Mouse (Mus musculus) liver, embryonic 14.5 days (tissue): ENCODE data around the gene Tbc1d16. TPM values are rescaled to one million over a fixed set of nuclear protein-coding genes. Genes with fewer than 3 reads are reported as not detected.

Experiments used
- ATAC-seq: fragments of 200-750 bp; cut with Nextera tagmentation; 2 replicates; pipeline ENCODE4 v1.8.0; 2017; ENCODE audit warnings: moderate number of reproducible peaks, mild to moderate bottlenecking, moderate library complexity; ENCODE audit not compliant: insufficient read depth
- DNase-seq, 3 experiments: peaks; one replicate each; pipeline ENCODE4 v3.0.0-alpha.2; 2012 to 2013; ENCODE audit warnings: low read depth in 3 of 3, low spot score in 3 of 3
- H3K27ac ChIP-seq: fragments of 300-500 bp; sonication (generic); 2 replicates; pipeline ENCODE4 v1.5.1; 2014; ENCODE audit warnings: moderate library complexity, mild to moderate bottlenecking, control low read depth, inconsistent platforms
- H3K27me3 ChIP-seq: fragments of 300-500 bp; sonication (generic); 2 replicates; pipeline ENCODE4 v1.6.1; 2014; ENCODE audit warnings: mild to moderate bottlenecking, low read length, moderate library complexity; ENCODE audit not compliant: control insufficient read depth, insufficient read depth
- H3K36me3 ChIP-seq: fragments of 300-500 bp; sonication (generic); replicated peaks from 2 replicates; pipeline ENCODE4 v1.6.1; 2014; ENCODE audit warnings: low read depth; ENCODE audit not compliant: control insufficient read depth, insufficient read depth
- H3K4me1 ChIP-seq, 2 experiments: fragments of 200-500 bp in 1 of 2; fragments of 300-500 bp in 1 of 2; sonication (generic) in 1 of 2; replicated peaks; 2 replicates each; pipeline ENCODE4 v1.6.1; 2012 to 2014; ENCODE audit warnings: antibody characterized with exemption in 1 of 2, inconsistent platforms in 1 of 2, low read length in 1 of 2; ENCODE audit not compliant: control insufficient read depth in 2 of 2, insufficient read depth in 2 of 2
- H3K4me2 ChIP-seq: fragments of 300-500 bp; sonication (generic); 2 replicates; pipeline ENCODE4 v1.6.1; 2014; ENCODE audit warnings: low read depth, mild to moderate bottlenecking, control low read depth, moderate library complexity
- H3K4me3 ChIP-seq, 2 experiments: fragments of 200-500 bp in 1 of 2; fragments of 300-500 bp in 1 of 2; sonication (generic) in 1 of 2; 2 replicates each; pipeline ENCODE4 v1.5.1; 2012 to 2014; ENCODE audit warnings: low read depth in 2 of 2, low read length in 2 of 2, mild to moderate bottlenecking in 2 of 2, control low read depth in 1 of 2, inconsistent platforms in 1 of 2, moderate library complexity in 1 of 2; ENCODE audit not compliant: insufficient read depth in 1 of 2
- H3K9ac ChIP-seq: fragments of 300-500 bp; sonication (generic); replicated peaks from 2 replicates; pipeline ENCODE4 v1.6.1; 2014; ENCODE audit warnings: mild to moderate bottlenecking, control low read depth, moderate library complexity
- H3K9me3 ChIP-seq: fragments of 300-500 bp; sonication (generic); 2 replicates; pipeline ENCODE4 v1.6.1; 2016; ENCODE audit warnings: low read length, mixed read lengths; ENCODE audit not compliant: control insufficient read depth
- CTCF ChIP-seq: IDR thresholded peaks from 2 replicates; pipeline ENCODE4 v1.5.1; 2016; ENCODE audit warnings: antibody characterized with exemption, low read depth, control low read depth
- EP300 ChIP-seq: IDR thresholded peaks from 2 replicates; pipeline ENCODE4 v1.6.1; 2016; ENCODE audit warnings: antibody characterized with exemption, low read depth
- WGBS: fragments of 180-500 bp; shearing (Covaris S2); extraction: QIAGEN DNeasy Blood & Tissue Kit; methylation state at CpG from one replicate; pipeline ENCODE4 v1.1.7; 2014; ENCODE audit not compliant: insufficient replicate concordance; 5-methylcytosine and 5-hydroxymethylcytosine counted together
- polyA plus RNA-seq, 2 experiments: library from polyadenylated mRNA; depleted of rRNA in 1 of 2; stranded (reverse) in 1 of 2; unstranded in 1 of 2; fragments of >200 nt; fragmentation: Nextera tagmentation in 1 of 2; extraction: Ambion mirVana in 1 of 2; gene quantifications; 2 replicates each; pipeline versions ENCODE4 v1.2.1 to v1.2.3; 2012 to 2014

Gene Tbc1d16
- polyA plus RNA-seq, 2 experiments: 0.58 to 1.0 TPM

GRCm38 (mm10) chr11:119127147-119127546 lies 101.2 kb downstream of the Tbc1d16 start:
- Histone ChIP-seq H3K4me1 (peaks cover 0 to 11% of the 10 kb centered on the region in 2 experiments; a peak in 2 of 4 replicates), H3K36me3 (no peaks in the 10 kb centered on the region), H3K27me3 (no peaks in the 10 kb centered on the region; the same call in 1 of the 2 replicates), H3K4me2 (no peak overlapping the region), H3K27ac (no peak overlapping the region), H3K4me3 (no peak overlapping the region), H3K9me3 (no peaks in the 10 kb centered on the region), H3K9ac (no peak overlapping the region)
- no peak for ATAC-seq
- 46% methylated on average over 12 of the region's 12 CpGs for WGBS
- no peak for DNase-seq
- TF ChIP-seq EP300 (no peak), CTCF (no peak)

GRCm38 (mm10) chr11:119125929-119126861 lies 102.1 kb downstream of the Tbc1d16 start:
- peaks cover 0 to 11% of the 10 kb centered on the region in 2 experiments; a peak in 2 of 4 replicates for H3K4me1 ChIP-seq
- TF ChIP-seq EP300 (no peak), CTCF (peak; percentile 59)
- peak; percentile 22 to 37 (median 28) for DNase-seq
- H3K27ac ChIP-seq: no peak overlapping the region
- 30% methylated on average over 23 of the region's 23 CpGs for WGBS
- H3K36me3 ChIP-seq: no peaks in the 10 kb centered on the region
- no peaks in the 10 kb centered on the region; the same call in 1 of the 2 replicates for H3K27me3 ChIP-seq
- H3K4me2 ChIP-seq: peak overlapping the region; percentile 31; the same call in 1 of the 2 replicates
- H3K9ac ChIP-seq: no peak overlapping the region
- no peaks in the 10 kb centered on the region for H3K9me3 ChIP-seq
- ATAC-seq: peak; percentile 62
- H3K4me3 ChIP-seq: no peak overlapping the region

DNA sequence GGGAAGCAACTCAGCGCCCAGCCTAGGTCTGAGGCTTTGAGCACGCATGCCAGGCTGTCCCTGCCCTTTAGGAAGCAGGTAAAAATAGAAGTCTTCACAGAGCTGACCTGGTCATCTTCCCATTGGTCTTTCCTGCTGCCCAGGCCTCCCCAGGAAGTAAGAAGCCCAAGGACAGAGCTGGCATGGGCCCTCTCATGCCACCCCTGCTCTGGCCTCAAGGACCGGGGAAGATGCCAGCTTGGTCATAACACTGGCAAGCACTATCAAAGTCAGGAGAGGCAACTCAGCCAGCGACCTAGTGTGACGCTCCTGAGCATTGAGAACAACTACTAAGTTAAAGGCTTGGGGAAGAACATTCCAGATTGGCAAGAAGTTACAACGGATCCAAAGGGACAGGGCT lies 103.8 kb downstream of the Tbc1d16 start:
- DNase-seq: no peak
- Histone ChIP-seq H3K27ac (no peak overlapping the region), H3K4me2 (no peak overlapping the region), H3K4me3 (no peak overlapping the region), H3K27me3 (no peaks in the 10 kb centered on the region), H3K4me1 (peaks cover 0 to 11% of the 10 kb centered on the region in 2 experiments; a peak in 2 of 4 replicates), H3K9ac (no peak overlapping the region), H3K36me3 (no peaks in the 10 kb centered on the region), H3K9me3 (no peaks in the 10 kb centered on the region)
- ATAC-seq: no peak
- TF ChIP-seq EP300: no peak
- 77% methylated on average over 6 of the region's 6 CpGs for WGBS

- no peaks in the 10 kb centered on the region for H3K9me3 ChIP-seq
- 49% methylated on average over 5 of the region's 5 CpGs for WGBS
- 0 out of 2 replicates have a peak, but pooled peaks have one; percentile 22 for ATAC-seq
These were observed 104.6 kb downstream of the Tbc1d16 start for GRCm38 (mm10) chr11:119123522-119124319.

More at GRCm38 (mm10) chr11:119123522-119124319, 104.6 kb downstream of the Tbc1d16 start:
- Histone ChIP-seq H3K36me3 (no peaks in the 10 kb centered on the region), H3K27ac (no peak overlapping the region), H3K4me3 (no peak overlapping the region), H3K9ac (no peak overlapping the region), H3K4me1 (peaks cover 0 to 11% of the 10 kb centered on the region in 2 experiments; a peak in 2 of 4 replicates), H3K27me3 (no peaks in the 10 kb centered on the region), H3K4me2 (no peak overlapping the region)
- TF ChIP-seq EP300: no peak
- no peak for TF ChIP-seq CTCF
- DNase-seq: no peak
